Mouse (Mus musculus) stomach, postnatal 0 days (tissue): ENCODE results near the gene Ddx4.

Experiments
- CTCF ChIP-seq: IDR thresholded peaks from 2 replicates; pipeline ENCODE4 v1.5.1; 2016; ENCODE audit warnings: antibody characterized with exemption, low read depth, mild to moderate bottlenecking, moderate library complexity
- EP300 ChIP-seq: optimal IDR thresholded peaks from 2 replicates; pipeline ENCODE3; 2016; ENCODE audit warnings: antibody characterized with exemption

DNA sequence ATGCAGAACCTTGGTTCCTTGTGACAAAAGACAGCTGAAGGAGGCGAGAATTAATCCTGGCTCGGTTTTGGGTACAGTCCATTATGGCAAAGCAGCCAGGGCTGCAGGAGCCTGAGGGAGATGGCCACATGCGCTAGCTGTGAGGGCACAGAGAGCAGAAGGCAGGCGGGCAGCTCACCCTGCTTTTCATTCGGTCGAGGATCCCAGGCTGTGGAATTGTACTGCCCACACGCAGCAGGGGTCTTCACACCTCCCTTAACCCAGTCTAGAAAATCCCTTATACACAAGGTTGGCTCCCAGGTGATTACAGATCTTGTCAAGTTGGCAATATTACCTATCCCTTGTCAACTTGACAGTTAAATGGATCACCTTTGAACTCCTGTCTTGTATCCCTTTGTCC, 28.6 kb downstream of the Ddx4 start:
- no peak for TF ChIP-seq CTCF
- TF ChIP-seq EP300 = no peak
